Mouse (Mus musculus): ENCODE measurements around the gene Mgll.

The Mgll gene

GRCm38 (mm10) chr6:88746271-88746670 lies 22.1 kb downstream of the Mgll start:
- 86% methylated on average over 8 of the region's 8 CpGs for WGBS

DNA sequence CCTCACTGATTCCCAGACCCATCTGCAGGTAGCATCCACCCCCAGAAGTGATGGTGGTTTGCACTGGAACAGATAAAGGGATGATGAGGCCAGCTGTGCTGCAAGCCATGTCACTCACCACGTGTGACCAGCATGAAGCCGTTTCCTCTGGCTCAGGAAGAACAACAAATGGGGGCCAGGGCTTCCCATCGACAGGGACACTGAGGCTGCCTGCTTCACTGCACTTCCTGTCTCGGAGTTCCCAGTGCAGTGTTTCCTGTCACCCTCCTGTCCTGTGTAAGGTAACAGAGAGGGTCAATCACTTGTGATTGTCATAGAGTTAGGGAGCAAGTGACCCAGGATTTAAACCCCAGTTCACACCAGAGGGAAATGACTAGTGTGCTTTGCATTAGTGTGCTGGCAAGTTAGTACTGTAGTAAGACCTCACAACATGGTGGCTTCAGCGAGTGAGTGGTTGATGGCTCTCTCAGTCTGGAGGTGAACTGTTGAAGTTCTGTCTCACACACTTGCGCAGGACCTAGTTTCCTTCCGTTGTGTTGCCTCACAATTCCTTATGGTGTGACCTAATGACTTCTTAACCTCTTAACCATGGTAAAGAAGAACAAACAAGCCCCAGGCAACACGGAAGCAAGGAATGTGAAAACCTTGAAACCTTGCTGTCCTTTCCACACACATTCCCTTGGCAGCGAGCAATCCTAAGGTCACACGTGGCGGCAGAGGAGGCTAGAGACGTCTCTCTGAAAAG lies 23.3 kb downstream of the Mgll start:
- WGBS = 88% methylated on average over 12 of the region's 12 CpGs

- WGBS = 76% methylated on average over 6 of the region's 6 CpGs
Observed at GRCm38 (mm10) chr6:88750884-88751283, 26.7 kb downstream of the Mgll start.

DNA sequence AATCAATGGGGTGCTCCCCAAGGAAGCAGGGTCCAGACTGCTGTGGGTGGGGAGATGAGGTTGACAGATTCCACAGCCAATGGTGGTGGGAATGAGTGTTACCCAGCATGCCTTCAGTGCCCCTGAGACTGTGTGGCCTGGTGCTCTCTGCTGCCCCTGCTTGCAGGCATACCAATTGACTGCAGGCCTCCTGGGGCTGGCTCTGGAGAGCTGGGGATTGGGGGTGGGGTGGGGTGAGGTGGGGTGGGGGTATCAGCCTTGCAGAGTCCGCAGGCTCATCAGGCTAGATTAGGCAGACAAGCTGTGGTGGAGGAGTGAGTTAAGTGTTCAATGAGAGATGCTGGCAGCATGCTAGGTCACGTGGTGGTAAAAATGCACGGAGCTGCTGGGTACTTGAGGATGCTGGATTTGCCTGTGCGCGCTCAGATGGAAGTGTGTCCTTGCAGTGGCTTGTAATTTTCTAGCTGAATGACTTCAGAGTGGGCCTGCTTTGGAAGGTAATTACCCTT lies 28.6 kb downstream of the Mgll start:
- WGBS = 21% methylated on average over 5 of the region's 5 CpGs

DNA sequence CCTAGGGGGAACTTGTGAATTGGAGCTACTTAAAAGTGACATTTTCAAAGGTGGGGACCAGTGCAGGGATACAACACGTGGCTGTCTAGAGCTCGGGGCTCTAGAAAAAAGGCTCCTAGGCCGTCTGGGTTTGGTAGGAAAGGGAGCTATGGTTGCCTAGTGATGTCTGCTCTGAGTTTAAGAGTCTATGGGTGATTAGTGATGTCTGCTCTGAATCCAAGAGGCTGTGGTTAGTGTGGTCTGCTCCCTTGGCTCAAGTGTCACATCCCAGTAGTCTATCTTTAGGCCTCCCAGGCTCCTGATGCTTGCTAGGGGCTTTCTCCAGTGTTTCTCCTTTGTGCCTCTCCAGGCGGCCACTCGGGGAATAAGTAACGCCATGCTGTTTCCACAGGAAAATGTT lies 29.4 kb downstream of the Mgll start:
- WGBS = 55% methylated on average over 6 of the region's 6 CpGs

DNA sequence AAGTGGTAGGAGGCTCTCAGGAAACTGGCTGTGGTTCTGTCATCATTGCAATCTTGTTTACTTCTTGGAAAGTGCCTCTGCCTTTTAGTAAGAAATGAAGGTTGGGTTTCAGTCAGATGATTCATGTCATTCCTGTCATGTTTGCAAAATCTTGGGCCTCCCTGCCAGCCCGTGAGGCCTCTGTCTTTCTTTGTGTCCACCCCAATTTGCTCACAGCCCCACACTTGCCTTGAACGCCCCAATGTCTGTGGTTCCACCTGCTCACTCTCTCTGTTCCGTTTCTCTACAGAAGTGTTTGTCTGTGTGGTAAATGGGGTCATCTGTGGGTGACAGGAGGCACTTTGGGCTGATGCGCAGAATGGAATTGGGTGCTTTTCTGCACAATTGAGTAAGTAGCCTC lies 32.8 kb downstream of the Mgll start:
- 77% methylated on average over 4 of the region's 4 CpGs for WGBS

- WGBS = 79% methylated on average over 8 of the region's 8 CpGs
Observed at GRCm38 (mm10) chr6:88758074-88758473, 33.9 kb downstream of the Mgll start.

GRCm38 (mm10) chr6:88758568-88759522 lies 34.6 kb downstream of the Mgll start:
- WGBS = 67% methylated on average over 10 of the region's 10 CpGs

- 16% methylated on average over 17 of the region's 17 CpGs for WGBS
Observed at GRCm38 (mm10) chr6:88759793-88760453, 35.7 kb downstream of the Mgll start.

DNA sequence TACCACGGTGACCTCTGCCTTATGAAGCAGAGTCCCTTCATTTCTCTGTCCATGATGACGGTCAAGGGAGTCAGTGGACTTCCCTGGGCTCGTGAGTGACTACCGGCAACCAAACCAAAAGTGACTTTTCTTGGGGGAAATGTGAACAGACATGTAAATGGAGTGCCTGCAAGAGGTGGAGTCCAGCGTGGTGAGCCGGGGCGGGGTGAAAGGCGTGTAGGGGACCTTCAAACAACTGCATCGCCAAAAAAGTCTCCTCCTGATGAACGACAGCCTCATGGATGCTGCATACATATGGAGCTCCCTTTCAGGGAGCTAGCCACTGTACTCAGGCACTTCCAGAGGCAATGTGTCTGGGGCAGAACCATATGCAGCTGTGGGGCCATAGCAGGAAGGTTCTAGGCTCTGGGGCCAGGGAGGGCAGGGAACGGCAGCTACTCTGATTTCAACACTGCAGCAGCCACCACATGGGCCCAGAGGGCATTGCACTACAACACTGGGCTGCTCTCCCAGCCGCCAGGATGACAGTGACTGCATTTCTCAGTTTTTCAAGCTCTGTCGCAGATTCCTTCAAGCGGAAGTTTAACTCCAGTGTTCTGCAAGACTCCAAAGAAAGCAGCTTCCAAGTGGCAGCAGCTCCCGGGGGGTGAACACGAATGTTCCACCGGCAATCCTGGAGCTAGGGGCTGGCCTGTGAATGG lies 36.9 kb downstream of the Mgll start:
- 54% methylated on average over 17 of the region's 17 CpGs for WGBS

DNA sequence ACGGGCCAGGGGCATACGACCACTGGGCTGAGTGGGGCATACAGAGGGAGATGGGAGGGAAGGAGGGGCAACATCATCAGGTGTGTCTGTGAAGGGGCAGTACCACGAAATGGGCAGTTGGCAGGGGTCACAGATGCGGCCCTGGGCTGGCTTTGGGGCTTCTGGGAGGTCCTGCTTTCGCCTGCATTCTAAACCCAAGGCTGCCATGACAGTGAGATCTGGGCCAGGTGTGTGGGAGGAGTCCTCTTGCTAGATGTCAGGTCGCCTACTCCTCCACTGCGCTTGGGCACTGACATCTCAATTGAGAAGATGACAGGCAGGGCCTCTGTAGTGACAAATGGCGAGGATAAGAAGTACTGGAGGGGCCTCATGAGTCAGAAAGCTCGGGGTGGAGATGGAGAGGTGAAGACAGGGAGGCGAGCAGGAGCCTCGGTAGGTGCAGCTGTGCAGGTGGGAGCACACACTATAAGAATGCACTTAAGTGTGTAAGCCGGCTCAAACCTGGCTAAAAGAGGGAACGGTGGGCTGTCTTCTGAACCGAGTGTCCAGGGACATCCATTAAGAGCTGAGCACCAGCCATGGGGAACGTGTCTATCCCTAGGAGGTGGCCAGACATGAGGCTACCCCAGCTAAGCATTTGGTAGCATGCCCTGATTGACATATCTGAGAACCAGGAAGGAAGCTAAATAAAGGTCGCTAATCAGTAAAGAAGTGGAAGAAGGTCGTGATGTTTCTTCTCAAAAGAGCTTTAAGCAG lies 37.6 kb downstream of the Mgll start:
- WGBS = 71% methylated on average over 17 of the region's 17 CpGs

DNA sequence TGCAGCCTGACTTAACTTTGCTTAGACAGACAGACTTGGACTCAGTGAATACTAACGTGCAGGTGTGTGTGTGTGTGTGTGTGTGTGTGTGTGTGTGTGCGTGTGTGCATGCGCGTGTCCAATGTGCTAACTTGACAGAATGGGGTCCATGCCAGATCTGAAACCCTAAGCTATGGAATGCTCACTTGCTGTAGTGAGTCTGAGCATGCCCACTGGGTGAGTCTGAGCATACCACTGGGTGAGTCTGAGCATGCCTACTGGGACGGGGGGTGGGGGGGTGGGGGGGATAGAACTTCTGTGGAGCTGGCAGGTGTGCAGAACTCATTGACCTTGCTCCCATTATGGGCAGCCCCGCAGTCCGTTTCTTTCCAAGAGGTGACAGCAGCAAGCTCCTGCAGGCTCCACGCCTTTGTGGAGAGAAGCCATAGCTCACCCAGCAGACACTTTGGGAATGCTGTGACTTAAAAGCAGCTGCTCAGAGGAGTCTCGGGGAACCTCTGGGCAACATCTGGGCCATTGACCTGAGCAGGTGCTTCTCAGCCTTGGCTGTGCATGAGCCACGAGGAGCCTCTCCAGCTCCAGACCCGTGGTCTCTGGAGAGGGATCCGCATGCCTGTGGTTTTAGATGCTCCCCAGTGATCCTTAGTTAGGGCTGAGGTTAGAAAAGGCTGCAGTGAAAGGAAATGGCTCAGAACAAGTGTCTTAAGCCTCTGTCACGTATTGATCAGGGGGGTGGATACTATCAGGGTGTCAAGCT lies 38.4 kb downstream of the Mgll start:
- 76% methylated on average over 13 of the region's 13 CpGs for WGBS

DNA sequence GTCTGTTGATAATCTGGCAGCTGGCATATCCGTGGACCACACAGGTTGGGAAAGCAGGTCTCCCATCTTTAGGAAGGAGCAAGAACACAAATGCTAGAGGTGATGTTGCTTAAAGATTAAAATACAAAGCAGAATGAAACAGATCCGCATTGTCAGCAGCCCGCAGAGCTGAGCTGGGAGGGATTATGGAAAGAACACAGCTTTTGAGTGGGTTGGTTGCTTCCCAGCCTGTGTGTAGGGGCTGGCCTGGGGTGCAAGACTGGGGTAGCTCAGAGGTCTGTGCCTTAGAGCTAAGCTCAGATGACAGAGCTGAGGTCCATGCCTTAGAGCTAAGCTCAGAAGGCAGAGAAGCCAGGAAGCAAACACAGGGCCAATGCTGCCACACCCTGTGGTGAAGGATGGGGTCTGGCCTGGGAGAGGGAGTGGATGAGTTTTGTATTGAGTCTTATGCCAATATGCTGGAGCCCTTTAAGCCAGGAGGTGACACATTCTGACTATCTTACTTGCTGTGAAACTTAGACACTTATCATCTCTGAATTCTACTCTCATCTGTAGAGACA lies 39.4 kb downstream of the Mgll start:
- WGBS = 59% methylated on average over 3 of the region's 3 CpGs

GRCm38 (mm10) chr6:88764281-88764680 lies 40.1 kb downstream of the Mgll start:
- 67% methylated on average over 4 of the region's 4 CpGs for WGBS

GRCm38 (mm10) chr6:88767740-88768139 lies 43.5 kb downstream of the Mgll start:
- WGBS = 75% methylated on average over 4 of the region's 4 CpGs

GRCm38 (mm10) chr6:88769723-88770122 lies 45.5 kb downstream of the Mgll start:
- 52% methylated on average over 6 of the region's 6 CpGs for WGBS

GRCm38 (mm10) chr6:88770300-88770904 lies 46.2 kb downstream of the Mgll start:
- 43% methylated on average over 17 of the region's 17 CpGs for WGBS

DNA sequence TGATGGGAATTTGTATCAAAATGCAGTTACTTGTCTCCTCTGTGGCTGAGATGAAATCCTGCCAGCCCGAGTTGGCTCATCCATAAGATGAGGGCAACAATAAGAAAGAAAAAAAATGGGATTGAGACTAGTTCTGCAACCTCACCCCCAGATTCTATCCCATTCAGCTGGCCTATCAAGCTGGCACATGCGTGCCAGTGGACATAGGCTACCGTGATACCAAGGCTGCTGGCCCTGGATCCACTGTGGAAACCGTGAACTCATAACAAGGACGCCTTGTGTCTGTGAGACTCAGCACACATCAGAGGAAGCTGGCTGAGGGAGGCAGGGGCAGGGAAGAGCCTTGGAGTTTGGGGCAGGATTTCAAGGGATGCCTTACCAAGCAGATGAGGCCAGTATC lies 46.8 kb downstream of the Mgll start:
- 56% methylated on average over 5 of the region's 5 CpGs for WGBS

DNA sequence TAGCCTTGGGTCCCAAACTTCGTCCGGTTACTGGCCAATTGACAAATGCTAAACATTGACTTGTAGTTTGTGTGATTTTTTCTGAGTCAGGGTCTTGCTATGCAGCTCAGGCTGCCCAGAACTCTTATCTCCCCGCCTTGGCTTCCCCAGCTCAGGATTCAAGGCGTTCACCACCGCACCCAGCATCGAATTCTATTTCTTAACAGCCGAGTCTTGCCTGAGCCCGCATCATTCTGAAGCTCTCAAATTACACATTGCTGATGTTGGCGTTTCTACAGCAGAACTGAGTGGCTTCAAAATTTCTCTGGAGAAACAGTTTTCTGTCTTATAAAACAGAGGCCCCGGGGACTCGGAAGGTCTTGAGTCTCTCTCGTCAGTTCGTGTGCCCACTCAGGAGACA lies 47.8 kb downstream of the Mgll start:
- WGBS = 59% methylated on average over 13 of the region's 13 CpGs

Data from cerebral cortex, adult 2 months (tissue).